Mouse (Mus musculus) thymus, adult 2 months (tissue): ENCODE data around the gene Plxnb3.

Source experiments
- CTCF ChIP-seq: fragments of 200-500 bp; IDR thresholded peaks from 2 replicates; pipeline ENCODE4 v1.5.1; 2012; ENCODE audit warnings: mild to moderate bottlenecking, control low read depth, low read length, moderate library complexity, borderline replicate concordance; ENCODE audit not compliant: control insufficient read depth, poor library complexity, insufficient read depth; ENCODE audit errors: extremely low read depth
- POLR2A ChIP-seq: fragments of 200-500 bp; IDR thresholded peaks from 2 replicates; pipeline ENCODE4 v1.6.1; 2012; ENCODE audit warnings: mild to moderate bottlenecking, low read length, control low read depth, moderate library complexity; ENCODE audit not compliant: control insufficient read depth, poor library complexity, insufficient read depth; ENCODE audit errors: extremely low read depth

DNA sequence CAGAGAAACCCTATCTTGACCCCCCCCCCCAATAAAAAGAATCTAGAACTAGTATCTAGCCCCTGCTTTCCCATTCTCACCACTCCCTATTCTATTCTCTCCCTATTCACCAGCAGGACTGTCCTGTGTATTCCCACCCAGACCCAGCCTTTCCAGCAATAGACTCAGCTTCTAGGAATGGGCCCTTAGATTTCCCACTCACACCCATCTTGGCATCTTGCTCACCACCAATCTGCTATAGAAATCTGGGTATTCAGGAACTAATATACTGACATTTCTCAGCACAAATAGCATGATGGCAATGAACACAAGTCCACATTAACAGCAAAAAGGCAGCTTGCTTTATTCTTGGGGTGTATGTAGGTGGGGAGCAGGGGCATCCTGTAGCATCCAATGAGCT lies 36.1 kb downstream of the Plxnb3 start:
- TF ChIP-seq CTCF (no peak), POLR2A (no peak)
